Mouse (Mus musculus) stomach, postnatal 0 days (tissue): ENCODE results near the gene Rnf111. TPM values are rescaled to one million over a fixed set of nuclear protein-coding genes. Genes with fewer than 3 reads are reported as not detected.

Experiments used
- ATAC-seq: fragments of 200-750 bp; cut with Nextera tagmentation; 2 replicates; pipeline ENCODE4 v1.8.0; 2017; ENCODE audit not compliant: low FRiP score, low TSS enrichment
- DNase-seq: peaks from one replicate; pipeline ENCODE4 v3.0.0-alpha.2; 2016; ENCODE audit warnings: low spot score
- H3K27ac ChIP-seq: fragments of 300-500 bp; sonication (generic); replicated peaks from 2 replicates; pipeline ENCODE4 v1.5.1; 2014; ENCODE audit warnings: mild to moderate bottlenecking, control low read depth
- H3K27me3 ChIP-seq: fragments of 300-500 bp; sonication (generic); 2 replicates; pipeline ENCODE4 v1.6.1; 2014; ENCODE audit warnings: low read length; ENCODE audit not compliant: control insufficient read depth, insufficient read depth
- H3K36me3 ChIP-seq: fragments of 300-500 bp; sonication (generic); 2 replicates; pipeline ENCODE4 v1.6.1; 2014; ENCODE audit warnings: low read length, mixed read lengths; ENCODE audit not compliant: control insufficient read depth, insufficient read depth
- H3K4me1 ChIP-seq: fragments of 300-500 bp; sonication (generic); replicated peaks from 2 replicates; pipeline ENCODE4 v1.6.1; 2014; ENCODE audit warnings: antibody characterized with exemption; ENCODE audit not compliant: control insufficient read depth, insufficient read depth
- H3K4me2 ChIP-seq: fragments of 300-500 bp; sonication (generic); replicated peaks from 2 replicates; pipeline ENCODE4 v1.6.1; 2014; ENCODE audit warnings: low read depth, mild to moderate bottlenecking, control low read depth, moderate library complexity
- H3K4me3 ChIP-seq: fragments of 300-500 bp; sonication (generic); 2 replicates; pipeline ENCODE4 v1.5.1; 2014; ENCODE audit warnings: low read depth, low read length, control low read depth
- H3K9ac ChIP-seq: fragments of 300-500 bp; sonication (generic); 2 replicates; pipeline ENCODE4 v1.6.1; 2014; ENCODE audit warnings: mild to moderate bottlenecking, low read length, control low read depth, mixed read lengths
- H3K9me3 ChIP-seq: fragments of 300-500 bp; sonication (generic); 2 replicates; pipeline ENCODE4 v1.6.1; 2016; ENCODE audit warnings: low read length; ENCODE audit not compliant: control insufficient read depth
- CTCF ChIP-seq: IDR thresholded peaks from 2 replicates; pipeline ENCODE4 v1.5.1; 2016; ENCODE audit warnings: antibody characterized with exemption, low read depth, mild to moderate bottlenecking, moderate library complexity
- EP300 ChIP-seq: optimal IDR thresholded peaks from 2 replicates; pipeline ENCODE3; 2016; ENCODE audit warnings: antibody characterized with exemption
- WGBS: fragments of 180-500 bp; shearing (Covaris S2); extraction: QIAGEN DNeasy Blood & Tissue Kit; methylation state at CpG from one replicate; pipeline ENCODE4 v1.1.7; 2014; 5-methylcytosine and 5-hydroxymethylcytosine counted together
- polyA plus RNA-seq: library from polyadenylated mRNA; unstranded; fragments of >200 nt; fragmentation: Nextera tagmentation; extraction: Ambion mirVana; gene quantifications from 2 replicates; pipeline ENCODE4 v1.2.1, GENCODE M21; 2015

Rnf111 gene
- polyA plus RNA-seq, 1 experiment from 2014 or later, result 11.2 TPM

- no peak overlapping the region; the same call in 1 of the 2 replicates for H3K9ac ChIP-seq
- TF ChIP-seq EP300, result no peak
- TF ChIP-seq CTCF, result no peak
- ATAC-seq (no peak), DNase-seq (no peak)
- H3K27ac ChIP-seq, result no peak overlapping the region
- no peaks in the 10 kb centered on the region for H3K9me3 ChIP-seq
- H3K36me3 ChIP-seq, result no peaks in the 10 kb centered on the region
- H3K4me3 ChIP-seq, result peak overlapping the region; percentile 87
- no peaks in the 10 kb centered on the region for H3K27me3 ChIP-seq
- 0 out of 2 replicates have a peak, but pooled peaks cover 2% of the 10 kb centered on the region for H3K4me1 ChIP-seq
- WGBS, result 27% methylated on average over 5 of the region's 5 CpGs
- peak overlapping the region; percentile 59 for H3K4me2 ChIP-seq
Observed at GRCm38 (mm10) chr9:70543985-70544384, 40.5 kb upstream of the Rnf111 start.

- peak overlapping the region; percentile 99 for H3K27ac ChIP-seq
- TF ChIP-seq CTCF, result peak; percentile 35
- TF ChIP-seq EP300, result no peak
- DNase-seq (peak; percentile 72), ATAC-seq (peak; percentile 77)
- H3K4me2 ChIP-seq, result peak overlapping the region; percentile 59
- peak overlapping the region; percentile 87 for H3K4me3 ChIP-seq
- H3K9ac ChIP-seq, result peak overlapping the region; percentile 91
- H3K27me3 ChIP-seq, result no peaks in the 10 kb centered on the region
- H3K36me3 ChIP-seq, result no peaks in the 10 kb centered on the region
- WGBS, result under 1% methylated on average over 62 of the region's 64 CpGs
- H3K9me3 ChIP-seq, result no peaks in the 10 kb centered on the region
- H3K4me1 ChIP-seq, result 0 out of 2 replicates have a peak, but pooled peaks cover 2% of the 10 kb centered on the region
Observed at GRCm38 (mm10) chr9:70543048-70543880, 39.7 kb upstream of the Rnf111 start.

- H3K27me3 ChIP-seq, result no peaks in the 10 kb centered on the region
- peak; percentile 97 for ATAC-seq
- H3K27ac ChIP-seq, result peak within 1 kb of the TSS; percentile 99
- H3K9me3 ChIP-seq, result no peaks in the 10 kb centered on the region
- peak; percentile 100 for DNase-seq
- no peaks in the 10 kb centered on the region for H3K36me3 ChIP-seq
- TF ChIP-seq CTCF (no peak), EP300 (no peak)
- H3K4me2 ChIP-seq, result peak within 1 kb of the TSS; percentile 93
- 0 out of 2 replicates have a peak, but pooled peaks cover 2% of the 10 kb centered on the region for H3K4me1 ChIP-seq
- under 1% methylated on average over 54 of the region's 75 CpGs for WGBS
- H3K9ac ChIP-seq, result peak within 1 kb of the TSS; percentile 91
- peak within 1 kb of the TSS; percentile 87 for H3K4me3 ChIP-seq
Observed at GRCm38 (mm10) chr9:70542305-70543041, 38.9 kb upstream of the Rnf111 start, which contains the start of gene Sltm. Gene Sltm, plus strand, starts transcription at chr9:70542754.

DNA sequence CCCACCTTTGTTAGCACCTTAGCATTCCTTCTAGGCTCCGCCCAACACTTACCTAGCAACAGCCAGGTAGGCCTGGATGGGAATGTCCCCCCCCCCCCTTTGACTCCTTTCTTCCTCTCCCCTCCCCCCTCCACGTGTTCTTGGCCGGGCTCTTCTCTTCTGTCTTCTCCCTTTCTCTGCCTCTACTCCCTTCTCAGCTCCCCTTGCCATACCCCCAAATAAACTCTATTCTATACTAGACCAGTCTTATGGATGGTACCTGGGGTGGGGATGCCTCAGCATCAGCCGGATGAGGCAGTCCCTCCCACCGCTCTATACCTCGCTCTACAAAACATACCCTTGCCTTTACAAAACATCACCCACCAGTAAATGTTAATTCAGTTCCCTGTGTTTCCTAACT is 38.1 kb upstream of the Rnf111 start:
- ATAC-seq (no peak), DNase-seq (peak; percentile 36)
- TF ChIP-seq EP300, result no peak
- TF ChIP-seq CTCF, result no peak
- no peak overlapping the region for H3K27ac ChIP-seq
- no peaks in the 10 kb centered on the region for H3K36me3 ChIP-seq
- H3K9ac ChIP-seq, result peak overlapping the region; percentile 91; the same call in 1 of the 2 replicates
- H3K4me2 ChIP-seq, result peak overlapping the region; percentile 93
- no peaks in the 10 kb centered on the region for H3K9me3 ChIP-seq
- peak overlapping the region; percentile 87 for H3K4me3 ChIP-seq
- H3K4me1 ChIP-seq, result 0 out of 2 replicates have a peak, but pooled peaks cover 2% of the 10 kb centered on the region
- WGBS, result 14% methylated on average over 6 of the region's 6 CpGs
- H3K27me3 ChIP-seq, result no peaks in the 10 kb centered on the region

GRCm38 (mm10) chr9:70533328-70533727 is 29.8 kb upstream of the Rnf111 start:
- TF ChIP-seq CTCF (no peak), EP300 (no peak)
- 62% methylated on average over 3 of the region's 3 CpGs for WGBS
- no peak overlapping the region for H3K27ac ChIP-seq
- ATAC-seq (peak; percentile 84), DNase-seq (no peak)
- no peak overlapping the region for H3K4me3 ChIP-seq
- no peaks in the 10 kb centered on the region for H3K36me3 ChIP-seq
- no peak overlapping the region for H3K4me2 ChIP-seq
- no peaks in the 10 kb centered on the region for H3K4me1 ChIP-seq
- H3K27me3 ChIP-seq, result no peaks in the 10 kb centered on the region
- H3K9me3 ChIP-seq, result no peaks in the 10 kb centered on the region
- no peak overlapping the region for H3K9ac ChIP-seq
